Mouse (Mus musculus) limb, embryonic 14.5 days (tissue): Measurements from ENCODE around the gene AU018091. TPM values are rescaled to one million over a fixed set of nuclear protein-coding genes. Genes with fewer than 3 reads are reported as not detected.
"Not testable (repeated sequence)": the region's sequence is repeated elsewhere in the genome, so short reads cannot be mapped to it uniquely, and the experiment has no call there.

ENCODE experiments used
- ATAC-seq: fragments of 200-750 bp; cut with Nextera tagmentation; 2 replicates; pipeline ENCODE4 v1.8.0; 2017; ENCODE audit warnings: low read depth, moderate number of reproducible peaks, moderate TSS enrichment; ENCODE audit not compliant: low FRiP score
- DNase-seq: peaks from one replicate; pipeline ENCODE4 v3.0.0-alpha.2; 2015; ENCODE audit warnings: low spot score
- H3K27ac ChIP-seq: fragments of 300-500 bp; sonication (generic); replicated peaks from 2 replicates; pipeline ENCODE4 v1.5.1; 2014; ENCODE audit warnings: low read depth, mild to moderate bottlenecking, low read length, moderate library complexity, mixed read lengths
- H3K27me3 ChIP-seq: fragments of 300-500 bp; sonication (generic); 2 replicates; pipeline ENCODE4 v1.6.1; 2014; ENCODE audit warnings: low read length, mixed read lengths; ENCODE audit not compliant: control insufficient read depth, insufficient read depth
- H3K36me3 ChIP-seq: fragments of 300-500 bp; sonication (generic); 2 replicates; pipeline ENCODE4 v1.6.1; 2014; ENCODE audit warnings: mild to moderate bottlenecking, low read length, moderate library complexity, mixed read lengths; ENCODE audit not compliant: control insufficient read depth, insufficient read depth
- H3K4me1 ChIP-seq: fragments of 300-500 bp; sonication (generic); 2 replicates; pipeline ENCODE4 v1.6.1; 2014; ENCODE audit warnings: antibody characterized with exemption, low read length, mixed read lengths; ENCODE audit not compliant: control insufficient read depth, insufficient read depth
- H3K4me2 ChIP-seq: fragments of 300-500 bp; sonication (generic); replicated peaks from 2 replicates; pipeline ENCODE4 v1.6.1; 2014; ENCODE audit warnings: low read depth, mild to moderate bottlenecking, low read length, moderate library complexity; ENCODE audit not compliant: severe bottlenecking
- H3K4me3 ChIP-seq: fragments of 300-500 bp; sonication (generic); replicated peaks from 2 replicates; pipeline ENCODE4 v1.5.1; 2014; ENCODE audit warnings: low read length
- H3K9ac ChIP-seq: fragments of 300-500 bp; sonication (generic); 2 replicates; pipeline ENCODE4 v1.6.1; 2014; ENCODE audit warnings: mild to moderate bottlenecking, low read depth, low read length, moderate library complexity; ENCODE audit not compliant: severe bottlenecking
- H3K9me3 ChIP-seq: fragments of 300-500 bp; sonication (generic); 2 replicates; pipeline ENCODE4 v1.6.1; 2016; ENCODE audit warnings: low read length; ENCODE audit not compliant: control insufficient read depth
- POLR2A ChIP-seq: fragments of 200-500 bp; IDR thresholded peaks from 2 replicates; pipeline ENCODE4 v1.8.0; 2012; ENCODE audit warnings: inconsistent platforms, mild to moderate bottlenecking, moderate library complexity, borderline replicate concordance; ENCODE audit not compliant: insufficient read depth, insufficient read length; ENCODE audit errors: extremely low read depth
- WGBS: fragments of 180-500 bp; shearing (Covaris S2); extraction: QIAGEN DNeasy Blood & Tissue Kit; methylation state at CpG from one replicate; pipeline ENCODE4 v1.1.7; 2014; 5-methylcytosine and 5-hydroxymethylcytosine counted together
- polyA plus RNA-seq, 2 experiments: library from polyadenylated mRNA; depleted of rRNA in 1 of 2; stranded (reverse) in 1 of 2; unstranded in 1 of 2; fragments of >200 nt; fragmentation: Nextera tagmentation in 1 of 2; extraction: Ambion mirVana in 1 of 2; gene quantifications; 2 replicates each; pipeline versions ENCODE4 v1.2.1 to v1.2.3; 2012 to 2014

AU018091 gene
- polyA plus RNA-seq, 2 experiments = 0.23 to 0.28 TPM

DNA sequence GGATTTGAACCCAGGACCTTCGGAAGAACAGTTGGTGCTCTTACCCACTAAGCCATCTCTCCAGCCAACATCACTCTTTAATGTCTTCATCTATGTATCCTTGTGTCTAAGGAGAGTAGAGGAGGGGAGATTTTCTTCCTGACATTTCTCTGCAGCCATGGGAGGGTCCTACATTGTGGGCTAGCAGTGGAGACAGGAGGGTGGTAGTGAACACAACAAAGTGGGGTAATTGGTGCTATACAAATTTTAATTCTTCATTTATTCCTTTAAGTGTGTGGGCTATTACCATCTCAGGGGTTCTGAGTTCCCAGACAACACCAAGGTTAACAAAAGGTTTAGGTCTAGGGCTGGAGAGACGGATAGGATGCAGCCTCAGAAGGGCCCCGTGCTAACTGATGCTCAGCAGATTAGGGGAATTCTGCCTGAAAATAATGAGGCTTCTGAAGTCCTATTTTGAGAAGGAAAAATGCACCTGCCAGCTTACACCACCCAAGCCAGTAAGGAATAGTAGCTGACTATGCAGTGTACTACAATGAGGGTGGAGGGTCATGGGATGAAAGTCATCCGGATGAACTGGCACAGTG is 24.1 kb upstream of the AU018091 start:
- ATAC-seq (no peak), DNase-seq (no peak)
- H3K9me3 ChIP-seq = no peaks in the 10 kb centered on the region
- no peaks in the 10 kb centered on the region for H3K4me1 ChIP-seq
- no peak overlapping the region for H3K9ac ChIP-seq
- no peaks in the 10 kb centered on the region for H3K36me3 ChIP-seq
- no peak overlapping the region for H3K27ac ChIP-seq
- WGBS = 77% methylated on average over 4 of the region's 4 CpGs
- TF ChIP-seq POLR2A = no peak
- H3K4me3 ChIP-seq = no peak overlapping the region
- no peaks in the 10 kb centered on the region for H3K27me3 ChIP-seq
- no peak overlapping the region for H3K4me2 ChIP-seq

DNA sequence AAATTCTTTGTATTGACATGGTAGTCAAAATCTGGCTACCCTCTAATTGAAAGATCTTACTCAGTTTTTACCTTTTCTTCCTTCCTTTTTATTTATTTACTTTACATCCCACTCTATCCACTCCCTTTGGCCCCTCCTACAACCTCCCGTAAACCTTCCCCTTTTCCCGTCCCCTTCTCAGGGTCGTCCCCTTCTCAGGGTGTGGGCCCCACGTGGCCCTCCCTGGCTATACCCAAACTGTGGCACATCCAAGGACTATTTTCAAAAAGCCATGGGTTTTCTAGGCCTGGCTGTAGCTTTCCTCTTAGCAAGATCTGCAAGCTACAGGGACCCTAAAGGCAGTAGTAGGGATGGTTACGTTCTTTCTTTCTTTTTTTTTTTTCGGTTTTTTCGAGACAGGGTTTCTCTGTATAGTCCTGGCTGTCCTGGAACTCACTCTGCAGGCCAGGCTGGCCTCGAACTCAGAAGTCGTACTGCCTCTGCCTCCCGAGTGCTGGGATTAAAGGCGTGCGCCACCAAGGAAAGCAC is 23.0 kb upstream of the AU018091 start:
- ATAC-seq = no peak
- Histone ChIP-seq H3K27me3 (no peaks in the 10 kb centered on the region), H3K9ac (no peak overlapping the region), H3K27ac (no peak overlapping the region), H3K4me3 (no peak overlapping the region), H3K4me1 (no peaks in the 10 kb centered on the region), H3K9me3 (no peaks in the 10 kb centered on the region), H3K36me3 (no peaks in the 10 kb centered on the region), H3K4me2 (no peak overlapping the region)
- 87% methylated on average over 12 of the region's 12 CpGs for WGBS
- DNase-seq = no peak
- no peak for TF ChIP-seq POLR2A

GRCm38 (mm10) chr7:3186726-3187125 is 17.7 kb upstream of the AU018091 start:
- not testable (repeated sequence) for DNase-seq

GRCm38 (mm10) chr7:3186136-3186535 is 17.1 kb upstream of the AU018091 start:
- Histone ChIP-seq H3K27me3 (no peaks in the 10 kb centered on the region), H3K9me3 (no peaks in the 10 kb centered on the region), H3K36me3 (no peaks in the 10 kb centered on the region), H3K4me1 (no peaks in the 10 kb centered on the region), H3K4me3 (no peak overlapping the region), H3K27ac (no peak overlapping the region), H3K4me2 (no peak overlapping the region), H3K9ac (no peak overlapping the region)
- DNase-seq = no peak
- WGBS = 63% methylated on average over 1 of the region's 1 CpGs
- no peak for ATAC-seq
- no peak for TF ChIP-seq POLR2A

More at GRCm38 (mm10) chr7:3186726-3187125, 17.7 kb upstream of the AU018091 start:
- H3K27me3 ChIP-seq, H3K4me1 ChIP-seq, H3K9ac ChIP-seq, H3K4me3 ChIP-seq, H3K4me2 ChIP-seq, H3K27ac ChIP-seq, H3K9me3 ChIP-seq, H3K36me3 ChIP-seq, ATAC-seq: not testable (repeated sequence)
- 81% methylated on average over 2 of the region's 2 CpGs for WGBS

DNA sequence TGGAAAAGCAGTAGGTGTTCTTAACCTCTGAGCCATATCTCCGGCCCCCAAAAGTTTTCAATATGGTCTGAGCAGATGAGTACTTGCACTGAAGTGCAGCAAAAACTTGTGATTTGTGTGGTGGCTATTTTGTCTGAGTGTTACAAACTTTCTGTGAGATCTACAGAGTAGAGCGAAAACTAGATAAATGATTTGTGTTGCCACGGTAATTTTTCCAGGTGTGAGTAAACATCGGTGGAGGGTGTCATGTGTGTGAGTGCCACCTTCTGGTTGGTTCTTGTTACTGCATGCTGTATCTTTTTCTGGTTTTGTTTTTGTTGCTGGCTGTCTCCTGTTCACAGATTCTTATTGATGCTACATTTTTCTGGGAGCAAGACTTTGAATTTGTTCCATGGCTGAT is 15.4 kb upstream of the AU018091 start:
- Histone ChIP-seq H3K4me2 (no peak overlapping the region), H3K4me1 (no peaks in the 10 kb centered on the region), H3K9me3 (no peaks in the 10 kb centered on the region), H3K27ac (no peak overlapping the region), H3K4me3 (no peak overlapping the region), H3K27me3 (no peaks in the 10 kb centered on the region), H3K9ac (no peak overlapping the region), H3K36me3 (no peaks in the 10 kb centered on the region)
- 43% methylated on average over 4 of the region's 4 CpGs for WGBS
- ATAC-seq (no peak), DNase-seq (no peak)
- TF ChIP-seq POLR2A = no peak

DNA sequence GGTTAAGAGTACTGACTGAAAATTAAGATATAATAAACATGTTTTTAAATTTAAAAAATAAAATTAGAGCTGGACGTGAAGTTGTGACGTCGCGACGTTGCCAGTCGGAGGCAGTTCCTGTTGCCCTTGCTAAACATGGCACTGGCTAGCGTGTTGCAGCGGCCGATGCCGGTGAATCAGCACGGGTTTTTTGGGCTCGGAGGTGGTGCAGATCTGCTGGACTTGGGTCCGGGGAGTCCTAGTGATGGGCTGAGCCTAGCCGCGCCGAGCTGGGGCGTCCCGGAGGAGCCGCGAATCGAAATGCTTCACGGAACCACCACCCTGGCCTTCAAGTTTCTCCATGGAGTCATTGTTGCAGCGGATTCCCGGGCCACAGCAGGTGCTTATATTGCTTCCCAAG is 12.0 kb upstream of the AU018091 start:
- not testable (repeated sequence) for ATAC-seq, H3K9ac ChIP-seq, H3K4me1 ChIP-seq, H3K27me3 ChIP-seq, H3K4me3 ChIP-seq, H3K4me2 ChIP-seq, H3K27ac ChIP-seq, H3K9me3 ChIP-seq, H3K36me3 ChIP-seq, DNase-seq
- 90% methylated on average over 24 of the region's 24 CpGs for WGBS
